In genomic region chr3:103386292-103387031, GRCm38 (mm10) we compare ENCODE assay signal across 9 mouse cellular contexts.
DNase-seq lines count a peak whose midpoint lies in the region; ATAC-seq and TF ChIP-seq lines count a peak whose summit lies in the region.
"Had no signal": no experiment of that assay in that cellular context is flagged by ENCODE, and none has a peak within 500 bp of the region (broad histone marks: within the 10 kb centered on the region; RNA-seq: fewer than 3 reads in every experiment).

No protein-coding gene starts in this region.

- WGBS in bone marrow, adult 2 months, result 87% methylated on average over 16 of the region's 16 CpGs

- 0 out of 2 replicates have a peak, but pooled peaks have one; percentile 46 for ATAC-seq in megakaryocyte-erythroid progenitor cell, adult 5-6 weeks (replicated peaks; ENCODE audit: low FRiP score, low TSS enrichment, poor library complexity, severe bottlenecking)

- no peak overlapping the region for H3K27ac ChIP-seq in testis, adult 2 months (ENCODE audit: control insufficient read depth, insufficient read depth, low read depth, low read length)
- peak overlapping the region; percentile 33; the same call in 1 of the 2 replicates for H3K27ac ChIP-seq in bone marrow, adult 2 months (ENCODE audit: control insufficient read depth, insufficient read depth, low read depth, low read length, poor library complexity)
- H3K27ac ChIP-seq: limb, embryonic 13.5 days; neural tube, embryonic 12.5 days had no signal

- no peaks in the 10 kb centered on the region for H3K27me3 ChIP-seq in testis, adult 2 months (ENCODE audit: control insufficient read depth, insufficient read depth, low read length)
- H3K27me3 ChIP-seq: limb, embryonic 13.5 days; neural tube, embryonic 12.5 days had no signal

- no peaks in the 10 kb centered on the region for H3K36me3 ChIP-seq in testis, adult 2 months (ENCODE audit: control insufficient read depth, insufficient read depth, low read length)
- H3K36me3 ChIP-seq: limb, embryonic 13.5 days; neural tube, embryonic 12.5 days had no signal

- peaks cover 7% of the 10 kb centered on the region for H3K4me1 ChIP-seq in testis, adult 2 months (ENCODE audit: control insufficient read depth, insufficient read depth, low read length)
- H3K4me1 ChIP-seq in bone marrow, adult 2 months (ENCODE audit: control insufficient read depth, insufficient read depth, low read length), result no peaks in the 10 kb centered on the region
- H3K4me1 ChIP-seq: neural tube, embryonic 12.5 days had no signal

- DNase-seq in testis, postnatal 10 days (ENCODE audit: low spot score), result no peak
- DNase-seq in frontal cortex, postnatal 10 days (ENCODE audit: low spot score in 2 of 2), result no peak
- no peak for DNase-seq in gastrocnemius, adult 8-10 months (ENCODE audit: low spot score in 2 of 2)
- no peak for DNase-seq in left cerebral cortex, adult 18-20 months (ENCODE audit: low spot score in 2 of 2)

- TF ChIP-seq POLR2A in testis, adult 2 months (IDR thresholded peaks at IDR 0.05; ENCODE audit: control insufficient read depth, low read depth, low read length), result no peak
- no peak for TF ChIP-seq POLR2A in bone marrow, adult 2 months (IDR thresholded peaks at IDR 0.05; ENCODE audit: borderline replicate concordance, control insufficient read depth, low read depth, low read length)

- H3K4me3 ChIP-seq in testis, adult 2 months (ENCODE audit: control insufficient read depth, low read depth, low read length), result peak overlapping the region; percentile 46
- no peak overlapping the region for H3K4me3 ChIP-seq in bone marrow, adult 2 months (replicated peaks; ENCODE audit: control insufficient read depth, low read depth, low read length)
- H3K4me3 ChIP-seq: limb, embryonic 13.5 days; neural tube, embryonic 12.5 days had no signal

- no peak for TF ChIP-seq CTCF in testis, adult 2 months (IDR thresholded peaks at IDR 0.05; ENCODE audit: control insufficient read depth, insufficient read depth, insufficient replicate concordance, low read depth, low read length)
- no peak for TF ChIP-seq CTCF in bone marrow, adult 2 months (IDR thresholded peaks at IDR 0.05; ENCODE audit: control insufficient read depth, insufficient read depth, low read length)
